Mouse (Mus musculus) small intestine, adult 2 months (tissue): ENCODE measurements around the gene Fbh1.

Experiments
- CTCF ChIP-seq: fragments of 200-500 bp; IDR thresholded peaks from 2 replicates; pipeline ENCODE4 v1.5.1; 2012; ENCODE audit warnings: low read depth, mild to moderate bottlenecking, control low read depth, inconsistent platforms, low read length, moderate library complexity, mixed read lengths; ENCODE audit not compliant: insufficient replicate concordance, insufficient read length; ENCODE audit errors: extremely low read depth
- POLR2A ChIP-seq: fragments of 200-500 bp; IDR thresholded peaks from 2 replicates; pipeline ENCODE4 v1.6.1; 2012; ENCODE audit warnings: low read depth, mild to moderate bottlenecking, control low read depth, inconsistent platforms, low read length, moderate library complexity

DNA sequence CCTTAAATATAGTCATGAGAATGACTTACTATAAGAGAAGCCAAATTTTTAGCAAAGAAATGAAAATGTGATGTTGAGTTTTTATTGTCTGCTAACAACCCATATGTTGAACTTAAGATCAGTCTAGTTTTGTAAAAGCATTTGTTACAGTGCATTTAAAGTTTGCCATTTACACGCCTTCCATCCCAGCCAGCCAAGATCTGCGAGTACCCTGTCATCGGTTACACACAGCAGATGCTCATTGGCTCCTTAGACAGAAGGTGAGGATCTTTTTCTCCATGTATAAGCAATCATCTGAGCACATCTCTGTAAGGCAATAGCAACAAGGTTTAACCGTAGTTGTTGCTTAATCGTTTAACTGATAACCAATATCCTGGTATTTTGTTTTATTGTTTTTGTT is 49.8 kb downstream of the Fbh1 start:
- TF ChIP-seq POLR2A (no peak), CTCF (no peak)
